Mouse (Mus musculus) liver, postnatal 0 days (tissue): ENCODE measurements around the gene Ssr4.

ENCODE experiments used
- CTCF ChIP-seq: sonication (generic); IDR thresholded peaks from 2 replicates; pipeline ENCODE4 v1.5.1; 2016; ENCODE audit warnings: antibody characterized with exemption, low read depth
- EP300 ChIP-seq: IDR thresholded peaks from 2 replicates; pipeline ENCODE4 v1.6.1; 2016; ENCODE audit warnings: antibody characterized with exemption, low read depth, mild to moderate bottlenecking

GRCm38 (mm10) chrX:73774802-73775483, 11.9 kb upstream of the Ssr4 start:
- TF ChIP-seq CTCF (no peak), EP300 (no peak)
